Mouse (Mus musculus): ENCODE results near the gene Trim15. TPM values are rescaled to one million over a fixed set of nuclear protein-coding genes. Genes with fewer than 3 reads are reported as not detected.

Trim15 gene
- polyA plus RNA-seq, 1 experiment = not detected

- Histone ChIP-seq H3ac (ENCODE audit: control insufficient read depth, insufficient read length) (no peak overlapping the region), H3K4me3 (no peak overlapping the region), H3K79me2 (ENCODE audit: control insufficient read depth, insufficient read depth) (no peaks in the 10 kb centered on the region), H3K4me2 (ENCODE audit: low read depth) (no peak overlapping the region), H3K27me3 (ENCODE audit: control insufficient read depth, insufficient read depth, insufficient read length) (no peaks in the 10 kb centered on the region), H3K36me3 (ENCODE audit: control insufficient read depth, insufficient read depth) (no peaks in the 10 kb centered on the region)
- no peak for TF ChIP-seq SRF (IDR thresholded peaks at IDR 0.05; ENCODE audit: control insufficient read depth, insufficient read length, low read depth)
- TF ChIP-seq POLR2AphosphoS2 (IDR thresholded peaks at IDR 0.05; ENCODE audit: insufficient read length, low read depth) = no peak
- no peak for TF ChIP-seq MAX (IDR thresholded peaks at IDR 0.05; ENCODE audit: low read depth)
- TF ChIP-seq E2F4 (IDR thresholded peaks at IDR 0.05; ENCODE audit: insufficient read depth) = no peak
These were observed 32.4 kb upstream of the Trim15 start for GRCm38 (mm10) chr17:36899376-36899775.

GRCm38 (mm10) chr17:36897552-36898205, 30.7 kb upstream of the Trim15 start, which contains the start of gene Trim31:
Trim31 (plus strand) TSS chr17:36898118.
- no peaks in the 10 kb centered on the region for H3K36me3 ChIP-seq (ENCODE audit: control insufficient read depth, insufficient read depth)
- no peaks in the 10 kb centered on the region for H3K27me3 ChIP-seq (ENCODE audit: control insufficient read depth, insufficient read depth, insufficient read length)
- H3K4me2 ChIP-seq (ENCODE audit: low read depth) = no peak within 1 kb of the TSS
- H3K79me2 ChIP-seq (ENCODE audit: control insufficient read depth, insufficient read depth) = no peaks in the 10 kb centered on the region
- no peak within 1 kb of the TSS for H3ac ChIP-seq (ENCODE audit: control insufficient read depth, insufficient read length)
- TF ChIP-seq SRF (IDR thresholded peaks at IDR 0.05; ENCODE audit: control insufficient read depth, insufficient read length, low read depth) (no peak), CEBPB (IDR thresholded peaks at IDR 0.05; ENCODE audit: insufficient read depth, poor library complexity, severe bottlenecking) (no peak), TCF12 (IDR thresholded peaks at IDR 0.05; ENCODE audit: insufficient read depth, poor library complexity, severe bottlenecking) (no peak), TCF3 (IDR thresholded peaks at IDR 0.05; ENCODE audit: insufficient read length, low read depth) (no peak), POLR2A (IDR thresholded peaks at IDR 0.05; ENCODE audit: insufficient read length, low read depth) (no peak), USF1 (IDR thresholded peaks at IDR 0.05; ENCODE audit: low read depth) (no peak), REST (IDR thresholded peaks at IDR 0.05; ENCODE audit: insufficient read depth, insufficient read length) (no peak), MAX (IDR thresholded peaks at IDR 0.05; ENCODE audit: low read depth) (no peak), E2F4 (IDR thresholded peaks at IDR 0.05; ENCODE audit: insufficient read depth) (no peak), MYOD1 (IDR thresholded peaks at IDR 0.05; ENCODE audit: control insufficient read depth in 1 of 3, insufficient read length in 2 of 3, low read depth in 2 of 3) (no peak), POLR2AphosphoS2 (IDR thresholded peaks at IDR 0.05; ENCODE audit: insufficient read length, low read depth) (no peak), MYOG (IDR thresholded peaks at IDR 0.05; ENCODE audit: control insufficient read depth in 1 of 3, insufficient read depth in 1 of 3, insufficient read length in 2 of 3, low read depth in 2 of 3) (no peak)
- no peak within 1 kb of the TSS for H3K4me3 ChIP-seq

- H3K27me3 ChIP-seq (ENCODE audit: control insufficient read depth, insufficient read depth, insufficient read length) = no peaks in the 10 kb centered on the region
- H3K79me2 ChIP-seq (ENCODE audit: control insufficient read depth, insufficient read depth) = no peaks in the 10 kb centered on the region
- H3K4me2 ChIP-seq (ENCODE audit: low read depth) = no peak overlapping the region
- no peaks in the 10 kb centered on the region for H3K36me3 ChIP-seq (ENCODE audit: control insufficient read depth, insufficient read depth)
- no peak for TF ChIP-seq POLR2A (IDR thresholded peaks at IDR 0.05; ENCODE audit: insufficient read length, low read depth)
- H3ac ChIP-seq (ENCODE audit: control insufficient read depth, insufficient read length) = no peak overlapping the region
- no peak overlapping the region for H3K4me3 ChIP-seq
These were observed 30.1 kb upstream of the Trim15 start for GRCm38 (mm10) chr17:36897065-36897464.

GRCm38 (mm10) chr17:36896583-36896982, 29.6 kb upstream of the Trim15 start:
- no peak overlapping the region for H3K4me3 ChIP-seq
- H3ac ChIP-seq (ENCODE audit: control insufficient read depth, insufficient read length) = no peak overlapping the region
- H3K27me3 ChIP-seq (ENCODE audit: control insufficient read depth, insufficient read depth, insufficient read length) = no peaks in the 10 kb centered on the region
- H3K36me3 ChIP-seq (ENCODE audit: control insufficient read depth, insufficient read depth) = no peaks in the 10 kb centered on the region
- TF ChIP-seq E2F4 (IDR thresholded peaks at IDR 0.05; ENCODE audit: insufficient read depth) (no peak), MYOG (IDR thresholded peaks at IDR 0.05; ENCODE audit: control insufficient read depth in 1 of 3, insufficient read depth in 1 of 3, insufficient read length in 2 of 3, low read depth in 2 of 3) (no peak), MYOD1 (IDR thresholded peaks at IDR 0.05; ENCODE audit: control insufficient read depth in 1 of 3, insufficient read length in 2 of 3, low read depth in 2 of 3) (no peak), CEBPB (IDR thresholded peaks at IDR 0.05; ENCODE audit: insufficient read depth, poor library complexity, severe bottlenecking) (no peak), POLR2AphosphoS2 (IDR thresholded peaks at IDR 0.05; ENCODE audit: insufficient read length, low read depth) (no peak), SRF (IDR thresholded peaks at IDR 0.05; ENCODE audit: control insufficient read depth, insufficient read length, low read depth) (no peak), REST (IDR thresholded peaks at IDR 0.05; ENCODE audit: insufficient read depth, insufficient read length) (no peak), USF1 (IDR thresholded peaks at IDR 0.05; ENCODE audit: low read depth) (no peak), TCF3 (IDR thresholded peaks at IDR 0.05; ENCODE audit: insufficient read length, low read depth) (no peak), MAX (IDR thresholded peaks at IDR 0.05; ENCODE audit: low read depth) (no peak), TCF12 (IDR thresholded peaks at IDR 0.05; ENCODE audit: insufficient read depth, poor library complexity, severe bottlenecking) (no peak), POLR2A (IDR thresholded peaks at IDR 0.05; ENCODE audit: insufficient read length, low read depth) (no peak)
- H3K4me2 ChIP-seq (ENCODE audit: low read depth) = no peak overlapping the region
- no peaks in the 10 kb centered on the region for H3K79me2 ChIP-seq (ENCODE audit: control insufficient read depth, insufficient read depth)

- no peak overlapping the region for H3ac ChIP-seq (ENCODE audit: control insufficient read depth, insufficient read length)
These were observed 26.4 kb upstream of the Trim15 start for GRCm38 (mm10) chr17:36893387-36893786.

More at GRCm38 (mm10) chr17:36893387-36893786, 26.4 kb upstream of the Trim15 start:
- Histone ChIP-seq H3K27me3 (ENCODE audit: control insufficient read depth, insufficient read depth, insufficient read length) (no peaks in the 10 kb centered on the region), H3K4me2 (ENCODE audit: low read depth) (no peak overlapping the region), H3K36me3 (ENCODE audit: control insufficient read depth, insufficient read depth) (no peaks in the 10 kb centered on the region), H3K4me3 (no peak overlapping the region), H3K79me2 (ENCODE audit: control insufficient read depth, insufficient read depth) (no peaks in the 10 kb centered on the region)
- no peak for TF ChIP-seq CEBPB (IDR thresholded peaks at IDR 0.05; ENCODE audit: insufficient read depth, poor library complexity, severe bottlenecking)
- no peak for TF ChIP-seq MAX (IDR thresholded peaks at IDR 0.05; ENCODE audit: low read depth)
- no peak for TF ChIP-seq E2F4 (IDR thresholded peaks at IDR 0.05; ENCODE audit: insufficient read depth)
- no peak for TF ChIP-seq POLR2AphosphoS2 (IDR thresholded peaks at IDR 0.05; ENCODE audit: insufficient read length, low read depth)
- no peak for TF ChIP-seq MYOG (IDR thresholded peaks at IDR 0.05; ENCODE audit: control insufficient read depth in 1 of 3, insufficient read depth in 1 of 3, insufficient read length in 2 of 3, low read depth in 2 of 3)
- TF ChIP-seq TCF3 (IDR thresholded peaks at IDR 0.05; ENCODE audit: insufficient read length, low read depth) = no peak
- no peak for TF ChIP-seq TCF12 (IDR thresholded peaks at IDR 0.05; ENCODE audit: insufficient read depth, poor library complexity, severe bottlenecking)
- TF ChIP-seq USF1 (IDR thresholded peaks at IDR 0.05; ENCODE audit: low read depth) = no peak
- TF ChIP-seq SRF (IDR thresholded peaks at IDR 0.05; ENCODE audit: control insufficient read depth, insufficient read length, low read depth) = no peak
- TF ChIP-seq REST (IDR thresholded peaks at IDR 0.05; ENCODE audit: insufficient read depth, insufficient read length) = no peak
